Mouse (Mus musculus): ENCODE measurements around the gene Wnt10a. TPM values are rescaled to one million over a fixed set of nuclear protein-coding genes. Genes with fewer than 3 reads are reported as not detected.
A peak's percentile ranks its signal among the peaks of the same experiment; 100 is the strongest.

Gene Wnt10a
- total RNA-seq (2021), result not detected
- long read RNA-seq, experiment 1, result 0 reads
- long read RNA-seq, experiment 2, partial matches to known transcripts, result 0 of 1 reads
- long read RNA-seq, experiment 2, other reads (novel, unspliced or antisense), result 0 of 1 reads

DNA sequence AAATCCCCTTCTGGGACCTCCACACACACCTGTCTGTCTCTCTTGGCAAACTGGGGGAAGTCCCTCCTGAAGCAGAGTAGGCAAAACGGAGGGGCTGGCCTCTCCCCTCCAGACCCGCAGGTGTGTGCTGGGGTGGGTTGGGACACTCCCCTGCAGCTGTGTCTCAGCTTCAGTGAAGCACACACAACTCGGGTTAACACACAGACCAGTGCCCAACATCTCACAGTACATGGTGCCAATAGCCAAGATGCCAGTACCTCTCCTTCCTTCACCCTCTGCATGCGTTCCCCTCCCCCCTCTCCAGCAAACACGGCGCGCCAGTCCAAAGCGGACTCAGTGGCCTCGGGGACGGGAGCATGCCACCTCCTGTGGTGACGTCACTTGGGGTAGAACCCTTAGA lies at the start of gene Wnt10a:
Gene Wnt10a (plus strand): TSS at position 268 of the 400 bp plus-strand sequence.
- no peak for DNase-seq

DNA sequence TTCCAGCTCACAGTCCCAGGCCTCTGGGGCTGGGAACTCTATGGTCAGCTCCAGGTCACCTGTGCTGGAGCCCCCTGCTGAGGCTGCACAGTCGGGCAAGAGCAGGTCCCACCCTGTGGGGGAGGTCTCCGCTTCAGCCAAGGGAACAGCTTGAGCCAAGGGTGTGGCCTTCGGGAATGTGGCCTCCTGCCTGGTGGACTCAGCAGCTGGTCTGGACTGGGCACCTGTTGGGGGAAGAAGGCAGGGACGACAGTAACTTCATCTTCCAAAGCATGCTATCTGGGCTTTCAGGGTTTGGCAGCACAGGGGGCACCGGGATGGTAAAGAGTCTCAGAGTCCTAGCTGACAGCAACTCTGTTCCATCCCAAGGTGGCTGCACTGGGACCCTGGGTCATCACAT lies 44.0 kb upstream of the Wnt10a start:
- no peak for DNase-seq

DNA sequence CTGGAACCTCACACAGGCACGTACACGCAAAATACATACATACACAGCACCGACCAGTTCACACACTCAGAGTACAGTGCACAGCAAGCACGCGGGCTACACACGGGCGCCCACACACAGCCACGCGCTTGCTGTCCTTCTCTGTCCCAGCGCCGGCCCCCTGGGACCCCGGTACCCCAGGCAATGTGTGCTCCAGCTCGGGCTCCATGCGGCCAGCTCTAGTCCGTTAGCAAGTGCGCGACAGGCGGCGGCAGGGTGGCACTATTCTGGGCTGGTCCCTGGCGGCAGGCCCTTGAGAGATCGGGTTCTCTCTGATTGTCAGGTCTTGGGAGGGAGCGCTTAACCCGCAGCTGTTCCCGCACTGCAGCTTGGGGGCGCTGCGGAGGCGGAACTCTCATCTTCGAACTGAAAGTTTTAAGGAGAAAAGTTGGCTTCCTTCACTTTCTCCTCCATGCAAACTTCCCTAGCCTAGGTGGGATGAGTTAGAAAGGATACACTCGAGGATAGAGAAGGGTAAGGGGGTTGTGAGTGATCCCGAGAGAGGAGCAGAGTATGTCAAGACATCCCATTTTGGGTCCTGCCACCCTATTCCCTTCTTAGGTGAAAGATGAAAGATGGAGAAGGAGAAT lies 42.6 kb upstream of the Wnt10a start, which contains the start of gene Prkag3:
Gene Prkag3 (minus strand): TSS at position 579 of the 629 bp plus-strand sequence.
- DNase-seq, result peak; percentile 77 to 79

DNA sequence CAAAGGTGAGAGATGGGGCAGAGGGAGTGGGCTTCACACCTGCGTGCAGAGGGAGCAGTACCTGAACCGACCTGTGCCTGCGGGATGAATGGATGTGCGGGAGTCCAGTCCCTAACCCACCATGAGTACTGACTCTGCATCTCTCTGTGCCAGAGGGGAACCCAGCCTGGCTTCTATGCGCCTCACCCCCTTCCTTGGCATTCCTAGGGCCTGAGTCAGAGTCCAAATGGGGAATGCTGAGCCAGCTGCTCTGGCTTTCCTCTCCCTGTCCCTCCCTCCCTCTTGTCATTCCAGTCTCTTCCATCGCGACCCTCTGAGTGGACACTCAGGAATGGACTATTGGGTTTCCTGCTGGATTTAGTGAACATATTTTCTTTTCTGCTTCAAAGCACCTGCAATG lies 42.0 kb upstream of the Wnt10a start:
- peak; percentile 72 to 81 for DNase-seq

DNA sequence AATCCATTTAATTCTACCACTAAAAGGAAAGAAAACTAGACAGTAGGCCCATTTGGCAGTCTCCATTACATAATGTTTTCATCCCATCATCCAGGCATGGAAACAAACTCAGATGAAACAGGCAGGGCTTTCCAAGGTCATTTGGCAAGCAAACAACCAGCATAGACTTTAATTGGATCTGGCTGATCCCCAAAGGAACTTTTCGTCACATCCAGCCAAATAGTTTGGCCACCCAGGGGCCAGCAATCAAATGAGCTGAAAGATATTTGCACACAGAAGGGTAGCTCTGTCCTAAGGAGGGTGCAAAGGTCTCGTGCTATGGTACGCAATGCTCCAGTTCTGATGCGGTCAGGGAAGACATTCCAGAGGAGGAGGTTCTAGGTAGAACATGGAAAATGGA lies 40.6 kb upstream of the Wnt10a start:
- peak in 1 of 2 experiments; percentile 50 for DNase-seq

DNA sequence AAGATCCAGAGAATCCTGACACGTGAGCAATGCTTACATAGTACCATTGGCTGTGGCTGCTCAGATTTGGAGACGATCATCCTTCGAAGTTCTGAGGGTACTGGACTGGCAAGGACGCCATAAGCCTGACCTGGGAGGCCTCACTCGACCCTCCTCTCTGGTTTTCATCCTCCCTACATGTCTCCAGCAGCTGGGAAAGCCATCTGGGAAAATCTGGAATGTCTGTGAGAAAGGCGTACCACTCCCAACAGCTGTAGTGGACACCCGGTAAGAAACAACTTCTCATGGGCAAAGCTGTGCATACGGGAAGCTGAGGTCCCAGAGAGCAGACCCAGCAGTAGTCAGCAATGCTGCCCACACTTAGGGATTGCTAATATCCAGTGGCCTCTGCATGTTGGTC lies 39.2 kb upstream of the Wnt10a start:
- DNase-seq, result no peak

DNA sequence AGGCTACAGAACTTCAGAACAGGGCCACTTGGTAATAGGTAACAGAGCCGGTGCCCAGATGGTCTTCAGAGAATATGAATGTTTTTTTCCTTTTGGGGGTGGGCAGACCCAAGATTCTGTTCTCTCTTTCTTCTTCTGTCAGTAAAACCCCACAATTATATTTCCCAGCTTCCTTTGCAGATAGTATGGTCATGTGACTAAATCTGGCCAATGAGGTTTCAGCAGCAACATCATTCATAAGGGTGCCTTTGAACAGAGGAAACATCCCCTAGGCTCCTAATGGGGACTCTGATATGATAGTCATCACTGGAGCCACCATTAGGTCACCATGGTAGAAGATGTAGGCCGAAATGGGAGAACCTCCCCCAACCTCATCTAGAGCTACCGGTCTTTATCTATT lies 38.5 kb upstream of the Wnt10a start:
- DNase-seq, result no peak

DNA sequence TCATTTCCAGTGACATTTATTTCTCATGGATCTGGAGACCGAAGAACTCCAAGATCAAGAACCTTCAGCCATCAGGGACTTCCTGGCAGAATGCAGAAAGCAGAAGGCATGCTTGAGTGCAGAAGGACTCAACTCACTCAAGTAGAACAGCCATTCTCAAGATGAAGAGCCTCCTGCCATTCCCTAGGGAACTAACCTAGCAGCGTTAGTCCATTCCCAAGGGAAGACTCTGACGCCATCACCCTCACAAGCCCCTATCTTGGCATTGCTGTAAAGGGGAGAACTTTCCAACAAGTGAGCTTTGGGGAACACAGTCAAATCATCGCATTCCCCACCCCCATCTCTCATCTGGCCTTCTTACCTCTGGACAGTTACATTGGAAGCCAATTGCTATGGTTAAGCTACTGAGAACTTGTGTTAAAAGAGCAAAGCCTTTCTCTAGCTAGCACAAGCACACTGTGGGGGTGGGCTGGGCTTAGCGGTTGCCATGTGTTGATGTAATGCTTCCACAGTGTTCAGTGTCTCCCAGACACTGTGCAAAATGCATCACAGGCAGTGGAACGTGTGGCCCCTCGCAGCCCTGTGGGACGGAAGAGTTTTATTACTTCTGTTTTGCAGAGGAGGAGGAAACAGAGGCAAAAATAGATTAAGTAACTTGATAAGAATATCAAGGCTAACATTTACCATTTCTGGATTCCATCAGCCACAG lies 37.9 kb upstream of the Wnt10a start:
- no peak for DNase-seq

DNA sequence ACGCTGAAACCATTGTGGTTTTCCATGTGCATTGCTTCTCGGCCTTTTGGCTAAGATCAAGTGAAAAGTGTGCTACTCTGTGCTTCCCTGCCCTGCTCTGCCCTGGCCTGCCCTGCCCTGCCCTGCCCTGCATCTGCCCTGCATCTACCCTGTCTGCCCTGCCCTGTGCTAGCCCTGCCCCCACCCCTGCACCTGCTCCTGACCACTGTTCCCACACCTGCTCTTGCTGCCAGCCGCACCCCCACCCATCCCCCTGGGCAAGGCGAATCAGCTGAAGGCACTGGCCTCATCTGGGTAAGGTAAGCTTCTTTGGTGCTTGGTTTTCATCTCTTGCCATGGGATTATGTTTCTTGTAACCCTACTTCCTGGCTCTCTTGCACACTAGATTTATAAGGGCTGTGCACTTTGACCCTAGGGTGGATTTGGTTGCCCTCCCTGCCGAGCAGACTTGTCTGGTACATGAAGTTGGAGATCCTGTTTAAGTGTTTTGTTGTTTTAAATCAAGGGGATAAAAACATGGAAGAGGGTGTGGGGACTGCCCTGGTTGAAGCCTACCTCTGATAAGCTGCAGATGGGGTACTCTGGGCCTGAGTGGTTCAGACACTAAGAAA lies 37.0 kb upstream of the Wnt10a start:
- no peak for DNase-seq

DNA sequence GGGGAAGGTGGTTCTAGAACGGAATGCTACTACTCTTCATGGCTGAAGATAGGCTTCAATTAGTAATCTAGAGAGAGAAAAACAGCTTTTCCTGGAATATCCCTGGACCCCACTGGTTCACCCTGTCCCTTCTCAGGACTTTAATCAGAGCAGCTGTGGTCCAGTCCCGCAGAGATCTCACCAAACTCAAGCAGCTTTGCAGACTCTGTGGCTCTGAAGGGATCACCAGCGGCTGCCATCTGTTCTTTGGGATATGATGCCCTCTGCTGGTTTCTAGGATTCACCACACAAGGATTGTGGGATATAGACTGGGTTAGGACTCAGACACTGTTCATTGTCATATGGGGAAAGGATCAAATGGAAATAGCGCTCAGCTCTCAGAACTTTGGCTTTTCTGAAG lies 31.5 kb upstream of the Wnt10a start:
- DNase-seq, result peak; percentile 75 to 79

DNA sequence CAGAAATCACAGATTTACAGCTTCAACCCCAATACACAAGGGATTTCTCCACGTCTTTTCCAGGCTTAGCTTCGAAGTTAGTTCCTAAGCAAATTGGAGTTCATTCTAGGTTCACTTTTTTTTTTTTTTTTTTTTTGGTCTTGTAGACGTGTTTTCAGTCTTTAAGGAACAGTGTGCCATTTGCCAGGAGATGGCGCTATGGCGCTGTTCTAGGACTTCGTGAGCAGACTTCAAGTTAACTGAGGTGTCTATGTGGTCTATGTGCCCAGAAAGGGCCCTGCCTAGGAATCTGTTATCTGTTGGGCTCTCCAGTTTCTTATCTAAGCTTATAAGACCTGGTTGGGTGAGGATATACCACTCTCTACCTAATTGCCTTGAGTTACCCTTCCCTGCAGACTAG lies 28.2 kb upstream of the Wnt10a start:
- peak; percentile 63 to 81 for DNase-seq

DNA sequence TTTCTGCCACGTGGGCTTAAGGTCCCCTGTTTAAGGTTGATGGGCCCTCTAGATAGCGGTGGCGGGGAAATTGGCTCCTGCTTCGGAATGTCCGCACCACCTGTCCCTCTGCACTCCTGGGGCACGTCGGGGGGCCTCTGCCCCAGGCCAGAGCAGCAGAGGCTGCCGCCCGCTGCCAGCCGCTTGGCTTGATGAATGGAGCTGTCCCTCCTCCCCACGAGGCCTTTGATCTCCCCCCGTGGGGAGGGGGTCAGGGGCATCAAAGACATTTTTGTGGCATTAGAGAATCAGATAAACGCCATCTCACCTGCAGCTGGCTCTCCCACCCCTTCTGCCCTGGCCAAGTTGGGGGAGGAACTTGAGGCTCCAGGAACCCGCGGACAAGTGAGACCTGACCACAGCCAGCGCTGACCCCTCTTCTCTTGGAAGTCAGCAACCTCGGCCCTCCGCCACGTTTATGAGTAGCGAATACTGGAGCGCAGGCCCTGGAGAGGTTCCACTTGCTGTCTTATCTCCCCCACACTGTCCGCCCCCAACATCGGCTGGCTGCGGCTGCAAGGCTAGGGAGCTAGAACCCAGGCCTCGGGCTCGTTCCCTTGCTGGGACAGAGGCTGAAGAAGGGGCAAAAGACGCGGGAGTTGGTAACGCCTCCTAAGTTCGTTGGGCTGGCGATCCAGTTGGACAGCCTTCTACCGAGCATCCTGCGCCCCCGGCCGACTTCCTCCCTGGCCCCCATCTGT lies 20.4 kb upstream of the Wnt10a start:
- no peak for DNase-seq

DNA sequence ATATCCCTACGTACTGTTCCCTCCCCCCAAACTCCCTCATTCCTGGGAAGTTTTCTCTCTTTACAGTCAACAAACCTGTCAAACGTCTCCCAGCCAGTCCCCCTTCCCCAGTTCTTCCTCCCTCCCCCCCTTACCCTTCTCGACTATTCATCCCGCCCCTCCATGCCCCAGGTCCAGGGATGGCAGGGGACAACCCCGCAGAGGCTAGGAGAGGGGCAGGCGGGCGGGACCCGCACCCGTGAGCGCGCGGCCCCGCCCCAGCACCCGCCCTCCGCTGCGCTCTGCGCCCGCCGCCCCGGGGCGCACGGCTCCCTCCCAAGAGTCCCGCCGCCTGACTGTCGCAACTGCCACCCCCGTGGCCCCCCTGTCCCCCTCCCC lies 19.9 kb upstream of the Wnt10a start:
- no peak for DNase-seq

DNA sequence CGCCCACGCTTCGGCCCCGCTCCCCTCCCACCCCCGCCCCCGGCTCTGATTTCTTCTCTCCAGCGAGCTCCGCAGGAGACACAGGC lies 19.6 kb upstream of the Wnt10a start, which contains the start of gene Wnt6:
Gene Wnt6 (plus strand): TSS at position 48 of the 86 bp plus-strand sequence.
- DNase-seq, result no peak

DNA sequence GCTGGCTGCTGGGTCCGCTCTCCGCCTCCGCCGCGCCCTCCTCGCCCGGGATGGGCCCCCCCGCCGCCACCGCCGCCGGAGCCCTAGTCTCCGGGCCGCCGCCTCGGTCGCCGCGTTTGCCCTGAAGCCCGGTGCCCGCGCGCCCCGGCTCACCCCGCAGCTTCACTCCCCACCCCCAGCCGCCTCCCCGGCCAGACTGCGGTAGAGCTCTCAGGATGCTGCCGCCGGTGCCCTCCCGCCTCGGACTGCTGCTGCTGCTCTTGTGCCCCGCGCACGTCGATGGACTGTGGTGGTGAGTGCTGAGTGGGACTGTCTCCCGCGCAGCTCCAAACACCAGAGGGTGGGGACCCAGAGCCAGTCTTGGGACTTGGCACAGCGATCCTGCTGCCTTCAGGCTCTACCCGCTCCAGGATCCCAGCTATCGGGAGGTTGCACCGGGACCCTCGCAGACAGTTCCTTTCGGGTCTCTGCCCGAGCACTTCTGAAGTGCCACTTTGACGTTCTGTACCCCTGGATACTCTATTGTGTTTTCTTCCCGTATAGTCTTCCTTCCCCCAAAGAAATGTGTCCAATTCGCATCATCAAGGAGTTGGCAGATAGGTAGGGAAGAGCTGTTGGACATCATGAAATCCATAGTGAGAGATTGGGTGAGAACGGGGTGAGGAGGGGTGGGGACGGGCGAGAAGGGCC lies 19.2 kb upstream of the Wnt10a start:
- peak in 1 of 2 experiments; percentile 39 for DNase-seq

DNA sequence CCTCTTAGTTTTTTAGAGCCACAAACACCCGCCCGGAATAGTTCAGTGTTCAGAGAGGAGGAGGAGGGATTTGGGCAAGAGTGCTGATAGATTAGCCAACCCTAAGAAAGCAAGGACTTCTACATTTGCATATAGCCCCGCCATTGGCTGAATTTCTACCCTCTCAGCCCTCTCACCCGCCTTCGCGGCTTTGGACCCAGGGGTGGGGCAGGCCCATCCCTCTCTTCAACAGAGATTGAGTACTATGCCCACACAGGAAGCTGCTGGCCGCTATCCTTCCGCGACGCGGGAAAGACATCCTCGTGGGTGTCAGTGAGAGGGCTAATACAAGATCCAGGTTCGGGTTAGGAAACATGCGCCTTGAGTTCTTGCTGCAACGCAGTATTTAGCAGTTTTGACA lies 18.2 kb upstream of the Wnt10a start:
- DNase-seq, result peak; percentile 86 to 92

DNA sequence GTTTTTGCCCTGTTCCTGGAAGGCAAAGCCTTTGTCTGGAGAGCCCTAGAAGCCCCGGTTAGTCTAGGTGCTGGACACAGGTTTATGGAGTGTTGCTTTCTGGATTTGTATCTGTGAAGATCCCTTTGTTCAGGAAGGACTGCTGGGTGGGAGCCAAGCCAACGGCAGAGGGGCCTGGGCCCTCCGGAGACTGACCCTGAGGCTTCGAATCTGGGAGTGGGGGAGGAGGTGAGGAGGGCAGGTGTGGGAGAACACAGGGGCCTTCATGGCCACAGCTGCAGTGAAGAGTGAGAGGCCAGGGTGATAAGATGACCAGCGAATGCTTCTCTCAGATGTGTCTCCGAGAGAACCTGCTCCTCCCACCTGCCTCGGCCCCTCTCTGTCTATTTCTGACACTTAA lies 17.3 kb upstream of the Wnt10a start:
- DNase-seq, result no peak

DNA sequence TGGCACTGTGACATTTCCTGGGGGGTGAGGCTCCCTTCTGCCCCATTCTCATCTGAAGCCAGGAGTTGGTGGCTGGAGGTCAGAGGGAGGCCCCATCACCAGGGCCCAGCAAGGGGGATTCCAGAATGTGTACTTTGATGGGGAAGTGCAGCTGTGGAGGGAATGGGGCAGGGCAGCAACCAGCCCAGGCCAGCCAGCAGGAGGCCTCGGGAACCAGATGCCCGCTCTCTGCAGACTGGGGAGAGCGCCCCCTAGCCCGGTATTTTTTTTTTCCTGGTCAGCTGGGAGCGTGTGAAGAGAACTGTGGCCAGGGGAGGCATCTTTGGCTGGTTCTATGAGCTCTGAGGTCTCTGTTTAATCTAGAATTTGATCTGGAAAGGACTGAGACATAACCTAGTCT lies 15.5 kb upstream of the Wnt10a start:
- DNase-seq, result no peak

DNA sequence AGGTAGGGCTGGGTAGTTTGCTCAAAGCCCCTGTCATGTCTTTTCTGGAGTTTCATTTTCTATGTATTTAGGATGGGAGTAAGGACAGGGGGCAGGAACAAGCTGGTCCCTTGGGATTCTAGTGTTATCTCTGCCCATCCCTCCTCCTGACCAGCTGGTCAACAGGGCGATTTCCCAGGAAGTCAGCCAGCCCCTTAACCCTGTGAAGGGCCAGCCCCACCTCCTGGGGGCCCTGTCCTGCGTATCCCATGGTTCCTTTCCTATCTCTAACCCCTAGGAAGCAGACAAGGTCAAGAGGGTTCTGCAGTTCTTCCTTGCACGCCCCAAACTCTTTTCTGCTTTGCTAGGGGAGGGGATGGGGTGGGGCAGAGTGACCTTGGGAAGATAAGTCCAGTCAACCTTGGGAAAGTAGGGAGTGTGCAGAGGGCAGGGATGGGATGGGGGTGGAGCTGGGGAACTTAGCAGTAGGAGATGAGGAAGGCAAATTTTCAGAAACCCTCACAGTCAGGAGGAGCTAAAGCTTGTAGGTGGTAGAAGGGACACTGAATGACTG lies 12.3 kb upstream of the Wnt10a start:
- DNase-seq, result no peak

DNA sequence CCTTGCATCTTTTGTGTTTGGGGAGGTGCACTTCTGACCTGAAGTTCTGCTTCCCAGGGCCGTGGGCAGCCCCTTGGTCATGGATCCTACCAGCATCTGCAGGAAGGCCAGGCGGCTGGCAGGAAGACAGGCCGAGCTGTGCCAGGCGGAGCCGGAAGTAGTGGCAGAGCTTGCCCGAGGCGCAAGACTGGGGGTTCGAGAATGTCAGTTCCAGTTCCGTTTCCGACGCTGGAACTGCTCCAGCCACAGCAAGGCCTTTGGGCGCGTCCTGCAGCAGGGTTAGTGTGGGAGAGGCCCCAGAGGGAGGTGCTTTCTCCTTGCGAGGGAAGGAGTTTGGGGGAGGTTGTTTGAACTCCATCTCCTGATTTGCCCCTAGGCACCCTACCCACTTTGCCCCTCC lies 9.3 kb upstream of the Wnt10a start:
- peak in 1 of 2 experiments; percentile 41 for DNase-seq

DNA sequence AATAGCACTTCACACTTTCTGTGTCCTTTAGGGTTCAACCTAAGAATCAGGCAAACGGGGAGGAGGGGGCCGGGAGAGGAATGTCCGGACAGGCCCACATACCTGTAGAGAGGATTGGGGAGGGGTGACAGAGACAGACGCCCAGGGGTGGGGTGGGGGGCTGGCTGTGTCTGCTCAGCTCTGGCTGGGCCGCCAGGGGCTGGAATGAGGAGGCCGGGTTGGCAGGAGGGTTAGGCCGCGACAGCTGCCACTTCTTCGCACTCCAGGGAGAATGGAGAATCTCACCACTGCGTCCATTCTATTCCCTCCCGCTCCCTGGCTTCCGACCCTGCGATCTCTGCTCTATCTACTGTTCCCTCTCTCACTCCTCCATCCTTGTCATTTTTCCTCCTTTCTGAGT lies 7.8 kb upstream of the Wnt10a start:
- no peak for DNase-seq

DNA sequence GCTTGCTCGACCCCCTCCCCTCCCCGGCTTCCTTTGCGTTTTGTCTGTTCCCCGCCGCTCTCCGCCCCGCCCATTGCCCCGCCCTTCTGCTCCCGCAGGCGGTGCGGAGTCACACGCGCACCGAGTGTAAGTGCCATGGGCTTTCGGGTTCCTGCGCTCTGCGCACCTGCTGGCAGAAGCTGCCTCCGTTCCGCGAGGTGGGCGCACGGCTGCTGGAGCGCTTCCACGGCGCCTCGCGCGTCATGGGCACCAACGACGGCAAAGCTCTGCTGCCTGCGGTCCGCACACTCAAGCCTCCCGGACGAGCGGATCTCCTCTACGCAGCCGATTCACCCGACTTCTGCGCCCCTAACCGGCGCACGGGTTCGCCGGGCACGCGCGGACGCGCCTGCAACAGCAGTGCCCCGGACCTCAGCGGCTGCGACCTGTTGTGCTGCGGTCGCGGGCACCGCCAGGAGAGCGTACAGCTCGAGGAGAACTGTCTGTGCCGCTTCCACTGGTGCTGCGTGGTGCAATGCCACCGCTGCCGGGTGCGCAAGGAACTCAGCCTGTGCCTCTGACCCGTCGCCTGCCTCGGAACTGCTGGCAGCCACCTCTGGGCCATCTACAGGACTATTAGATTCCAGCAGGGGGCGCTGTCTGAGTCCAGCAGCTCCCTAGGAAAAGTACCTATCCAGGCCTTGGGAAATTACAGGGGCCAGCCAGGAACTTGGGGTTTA lies 7.1 kb upstream of the Wnt10a start:
- DNase-seq, result peak; percentile 54 to 73
